Comparison of ENCODE assay signal across 10 mouse cellular contexts in genomic region chr12:50712615-50713014, GRCm38 (mm10).
"Had no signal": no experiment of that assay in that cellular context is flagged by ENCODE, and none has a peak within 500 bp of the region (broad histone marks: within the 10 kb centered on the region; RNA-seq: fewer than 3 reads in every experiment).

No protein-coding gene starts in this region.

- H3K9me3 ChIP-seq: limb, embryonic 12.5 days; neural tube, embryonic 12.5 days had no signal

- H3K27ac ChIP-seq: layer of hippocampus, adult 2 months; limb, embryonic 12.5 days; liver, embryonic 14.5 days; neural tube, embryonic 12.5 days had no signal

- H3K4me3 ChIP-seq: layer of hippocampus, adult 2 months; limb, embryonic 12.5 days; neural tube, embryonic 12.5 days had no signal

- DNase-seq: kidney, postnatal 10 days; kidney, postnatal 4 days; liver; lung, adult 18-20 months; thymus, adult 18-20 months; thymus, postnatal 14 days had no signal

- H3K4me2 ChIP-seq: limb, embryonic 12.5 days; neural tube, embryonic 12.5 days had no signal

- H3K27me3 ChIP-seq: limb, embryonic 12.5 days; neural tube, embryonic 12.5 days had no signal

- H3K36me3 ChIP-seq: limb, embryonic 12.5 days; neural tube, embryonic 12.5 days had no signal

- H3K4me1 ChIP-seq: limb, embryonic 12.5 days; neural tube, embryonic 12.5 days had no signal

- H3K9ac ChIP-seq: limb, embryonic 12.5 days; liver, embryonic 14.5 days; neural tube, embryonic 12.5 days had no signal
